Mouse (Mus musculus) embryonic facial prominence, embryonic 11.5 days (tissue): ENCODE measurements around the gene Lyar. TPM values are rescaled to one million over a fixed set of nuclear protein-coding genes. Genes with fewer than 3 reads are reported as not detected.

ENCODE experiments used
- ATAC-seq: fragments of 200-750 bp; cut with Nextera tagmentation; replicated peaks from 2 replicates; pipeline ENCODE4 v1.8.0; 2017; ENCODE audit warnings: low read depth; ENCODE audit not compliant: insufficient number of reproducible peaks, low FRiP score, low TSS enrichment
- DNase-seq: peaks from one replicate; pipeline ENCODE4 v3.0.0-alpha.2; 2015; ENCODE audit warnings: low spot score
- H3K27ac ChIP-seq: fragments of 300-500 bp; sonication (generic); replicated peaks from 2 replicates; pipeline ENCODE4 v1.5.1; 2014; ENCODE audit warnings: mild to moderate bottlenecking, low read depth, low read length, control low read depth
- H3K27me3 ChIP-seq: fragments of 300-500 bp; sonication (generic); 2 replicates; pipeline ENCODE4 v1.6.1; 2014; ENCODE audit warnings: mild to moderate bottlenecking, low read length, moderate library complexity, mixed read lengths; ENCODE audit not compliant: control insufficient read depth, insufficient read depth
- H3K36me3 ChIP-seq: fragments of 300-500 bp; sonication (generic); replicated peaks from 2 replicates; pipeline ENCODE4 v1.6.1; 2014; ENCODE audit warnings: low read depth, mild to moderate bottlenecking, low read length, moderate library complexity, mixed read lengths; ENCODE audit not compliant: control insufficient read depth, insufficient read depth
- H3K4me1 ChIP-seq: fragments of 300-500 bp; sonication (generic); 2 replicates; pipeline ENCODE4 v1.6.1; 2014; ENCODE audit warnings: low read length, mixed read lengths; ENCODE audit not compliant: control insufficient read depth, insufficient read depth
- H3K4me2 ChIP-seq: fragments of 300-500 bp; sonication (generic); 2 replicates; pipeline ENCODE4 v1.6.1; 2014; ENCODE audit warnings: low read depth, mild to moderate bottlenecking, control low read depth, low read length, moderate library complexity
- H3K4me3 ChIP-seq: fragments of 300-500 bp; sonication (generic); 2 replicates; pipeline ENCODE4 v1.5.1; 2014; ENCODE audit warnings: low read depth, low read length, control low read depth
- H3K9ac ChIP-seq: fragments of 300-500 bp; sonication (generic); replicated peaks from 2 replicates; pipeline ENCODE4 v1.6.1; 2014; ENCODE audit warnings: mild to moderate bottlenecking, control low read depth, low read length
- H3K9me3 ChIP-seq: fragments of 300-500 bp; sonication (generic); replicated peaks from 2 replicates; pipeline ENCODE4 v1.6.1; 2016; ENCODE audit warnings: mild to moderate bottlenecking, low read length, inconsistent platforms, mixed read lengths; ENCODE audit not compliant: control insufficient read depth
- WGBS: fragments of 180-500 bp; shearing (Covaris S2); extraction: QIAGEN DNeasy Blood & Tissue Kit; methylation state at CpG from one replicate; pipeline ENCODE4 v1.1.7; 2014; 5-methylcytosine and 5-hydroxymethylcytosine counted together
- polyA plus RNA-seq: library from polyadenylated mRNA; unstranded; fragments of >200 nt; fragmentation: Nextera tagmentation; extraction: Ambion mirVana; gene quantifications from 2 replicates; pipeline ENCODE4 v1.2.1, GENCODE M21; 2014

The Lyar gene
- polyA plus RNA-seq, 1 experiment from 2014 or later: 164 TPM

DNA sequence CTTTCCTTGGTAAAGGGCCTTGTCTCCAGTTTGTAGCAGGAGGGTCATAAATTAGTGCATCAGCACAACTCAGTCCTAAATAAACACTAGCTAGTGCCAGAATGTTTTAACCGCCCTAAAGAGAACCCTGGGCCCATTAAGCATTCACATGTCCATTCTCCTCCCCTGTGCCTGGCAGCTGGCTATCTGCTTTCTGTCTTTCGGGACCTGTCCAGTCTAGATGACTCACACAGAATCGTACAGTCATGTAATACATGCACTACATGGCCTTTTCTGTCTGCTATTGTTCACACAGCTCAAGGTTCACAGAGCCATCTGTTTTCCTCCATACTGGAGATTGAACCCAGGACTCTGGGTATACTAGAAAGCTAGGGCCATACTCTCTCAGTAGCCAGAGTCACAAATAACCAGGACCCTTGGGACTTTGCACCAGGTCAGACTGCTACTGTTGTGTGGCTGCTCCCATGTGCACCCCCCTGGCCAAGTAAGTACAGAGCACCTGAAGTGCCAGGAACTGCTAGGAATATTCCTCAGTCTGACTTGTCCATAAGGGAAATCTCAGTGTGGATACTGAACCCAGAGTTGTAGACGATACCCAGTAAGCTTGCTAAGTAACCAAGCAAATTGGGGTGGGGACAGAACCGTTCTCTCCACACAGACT, 23.3 kb upstream of the Lyar start:
- Histone ChIP-seq H3K4me3 (no peak overlapping the region), H3K27ac (no peak overlapping the region), H3K4me1 (no peaks in the 10 kb centered on the region), H3K9ac (no peak overlapping the region), H3K27me3 (no peaks in the 10 kb centered on the region), H3K4me2 (no peak overlapping the region), H3K36me3 (no peaks in the 10 kb centered on the region; the same call in 1 of the 2 replicates), H3K9me3 (no peaks in the 10 kb centered on the region)
- ATAC-seq (no peak), DNase-seq (no peak)
- 68% methylated on average over 5 of the region's 5 CpGs for WGBS

GRCm38 (mm10) chr5:38197482-38197823, 22.8 kb upstream of the Lyar start:
- no peaks in the 10 kb centered on the region; the same call in none of the 2 replicates for H3K36me3 ChIP-seq
- no peaks in the 10 kb centered on the region for H3K4me1 ChIP-seq
- no peaks in the 10 kb centered on the region for H3K27me3 ChIP-seq
- no peaks in the 10 kb centered on the region for H3K9me3 ChIP-seq
- H3K4me3 ChIP-seq: no peak overlapping the region
- no peak overlapping the region for H3K27ac ChIP-seq
- peak; percentile 89 for DNase-seq
- H3K9ac ChIP-seq: no peak overlapping the region
- WGBS: 21% methylated on average over 7 of the region's 7 CpGs
- ATAC-seq: 0 out of 2 replicates have a peak, but pooled peaks have one; percentile 17
- no peak overlapping the region for H3K4me2 ChIP-seq

GRCm38 (mm10) chr5:38199686-38200085, 20.6 kb upstream of the Lyar start:
- no peaks in the 10 kb centered on the region for H3K9me3 ChIP-seq
- H3K4me2 ChIP-seq: no peak overlapping the region
- no peak for ATAC-seq
- H3K9ac ChIP-seq: no peak overlapping the region
- DNase-seq: no peak
- peaks cover 7% of the 10 kb centered on the region for H3K36me3 ChIP-seq
- WGBS: 86% methylated on average over 2 of the region's 2 CpGs
- no peak overlapping the region for H3K27ac ChIP-seq
- H3K4me3 ChIP-seq: no peak overlapping the region
- no peaks in the 10 kb centered on the region for H3K27me3 ChIP-seq
- no peaks in the 10 kb centered on the region for H3K4me1 ChIP-seq

- DNase-seq (no peak), ATAC-seq (no peak)
- Histone ChIP-seq H3K27ac (no peak overlapping the region), H3K36me3 (peaks cover 7% of the 10 kb centered on the region), H3K4me3 (no peak overlapping the region), H3K27me3 (no peaks in the 10 kb centered on the region), H3K4me1 (no peaks in the 10 kb centered on the region), H3K9me3 (no peaks in the 10 kb centered on the region), H3K4me2 (no peak overlapping the region), H3K9ac (no peak overlapping the region)
- 85% methylated on average over 7 of the region's 7 CpGs for WGBS
Observed at GRCm38 (mm10) chr5:38205303-38205726, 15.0 kb upstream of the Lyar start.

DNA sequence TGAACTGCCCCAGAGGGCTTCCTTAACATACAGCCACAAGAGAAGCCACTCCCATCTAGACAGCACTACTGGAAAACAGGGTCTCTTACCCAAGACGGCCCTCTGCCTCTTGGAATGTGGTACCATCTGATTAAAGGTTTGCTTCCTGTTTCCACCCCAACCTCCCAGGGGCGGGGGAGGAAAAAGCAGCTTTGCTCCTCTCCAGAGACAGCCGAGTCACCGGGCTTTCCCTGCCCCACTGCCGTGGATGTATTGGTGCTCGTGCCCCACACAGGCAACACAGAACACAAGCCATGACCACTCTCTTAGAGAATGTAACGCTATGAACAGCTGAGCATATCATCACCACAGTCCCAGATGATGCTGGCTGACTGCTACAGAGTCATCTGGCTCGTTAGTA, 11.3 kb upstream of the Lyar start:
- Histone ChIP-seq H3K4me1 (no peaks in the 10 kb centered on the region), H3K4me2 (no peak overlapping the region), H3K27ac (no peak overlapping the region), H3K27me3 (no peaks in the 10 kb centered on the region), H3K9me3 (no peaks in the 10 kb centered on the region), H3K36me3 (peaks cover 5% of the 10 kb centered on the region; the same call in 1 of the 2 replicates), H3K9ac (no peak overlapping the region), H3K4me3 (no peak overlapping the region)
- ATAC-seq (no peak), DNase-seq (no peak)
- WGBS: 65% methylated on average over 8 of the region's 8 CpGs

DNA sequence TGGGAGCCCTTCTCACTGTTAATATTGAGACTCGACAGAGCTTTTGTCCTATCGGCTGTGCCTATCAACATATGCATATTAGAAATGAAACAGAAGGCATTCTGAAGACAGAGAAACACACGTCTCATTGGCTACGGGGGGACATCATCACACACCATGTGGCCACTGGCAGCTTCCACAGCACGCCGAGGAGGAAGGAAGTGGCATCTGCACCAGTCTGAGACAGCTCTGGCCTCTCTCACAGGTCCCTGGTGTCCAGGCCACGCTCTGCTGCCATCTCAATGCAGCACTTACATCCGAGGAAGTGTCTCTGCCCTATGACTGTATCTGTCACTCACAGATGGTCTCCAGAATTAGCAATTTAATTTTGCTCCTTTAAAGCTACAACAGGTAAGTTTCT, 8.6 kb upstream of the Lyar start:
- H3K9ac ChIP-seq: no peak overlapping the region
- no peak for DNase-seq
- no peaks in the 10 kb centered on the region for H3K9me3 ChIP-seq
- H3K4me3 ChIP-seq: no peak overlapping the region
- peaks cover 5% of the 10 kb centered on the region; the same call in 1 of the 2 replicates for H3K36me3 ChIP-seq
- ATAC-seq: no peak
- H3K27ac ChIP-seq: no peak overlapping the region
- H3K4me2 ChIP-seq: no peak overlapping the region
- H3K27me3 ChIP-seq: no peaks in the 10 kb centered on the region
- H3K4me1 ChIP-seq: no peaks in the 10 kb centered on the region
- WGBS: 86% methylated on average over 8 of the region's 8 CpGs

GRCm38 (mm10) chr5:38213009-38213408, 7.3 kb upstream of the Lyar start:
- no peak overlapping the region for H3K27ac ChIP-seq
- H3K4me1 ChIP-seq: no peaks in the 10 kb centered on the region
- 56% methylated on average over 6 of the region's 6 CpGs for WGBS
- no peak overlapping the region for H3K9ac ChIP-seq
- ATAC-seq: no peak
- H3K9me3 ChIP-seq: no peaks in the 10 kb centered on the region
- H3K4me3 ChIP-seq: no peak overlapping the region
- H3K4me2 ChIP-seq: no peak overlapping the region
- H3K27me3 ChIP-seq: no peaks in the 10 kb centered on the region
- H3K36me3 ChIP-seq: peaks cover 5% of the 10 kb centered on the region; the same call in 1 of the 2 replicates
- peak; percentile 29 for DNase-seq

DNA sequence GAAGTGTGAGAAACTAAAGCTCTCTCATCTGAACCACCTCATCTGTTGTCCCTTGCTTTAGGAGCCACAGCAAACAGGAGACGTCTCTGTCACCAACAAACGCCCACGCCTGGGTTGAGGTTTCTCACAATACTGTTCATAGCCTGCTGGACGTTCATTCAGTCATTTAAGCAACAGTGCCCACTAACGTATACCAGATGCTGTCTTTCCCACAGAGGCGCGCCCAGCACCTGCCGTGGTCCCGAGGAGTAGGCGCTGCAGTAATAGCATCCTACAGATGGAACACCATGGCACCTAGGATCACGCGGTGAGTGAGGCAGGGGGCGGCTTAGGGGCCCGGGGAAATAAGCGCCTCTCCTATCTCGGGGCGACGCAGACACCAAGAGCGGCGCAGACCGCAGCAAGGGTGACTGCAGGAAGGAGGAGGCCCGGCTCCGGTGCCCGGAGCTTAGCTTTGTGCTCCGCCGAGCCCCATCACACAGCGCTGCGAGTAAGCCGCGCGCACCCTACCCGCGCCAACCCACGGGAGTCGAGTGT, 431 bp upstream of the Lyar start:
- H3K27ac ChIP-seq: peak overlapping the region; percentile 41; the same call in 1 of the 2 replicates
- WGBS: under 1% methylated on average over 35 of the region's 35 CpGs
- peak; percentile 69 for ATAC-seq

More for the DNA sequence above, 431 bp upstream of the Lyar start:
- Histone ChIP-seq H3K36me3 (no peaks in the 10 kb centered on the region), H3K9me3 (no peaks in the 10 kb centered on the region), H3K4me1 (peaks cover 4% of the 10 kb centered on the region; the same call in 1 of the 2 replicates), H3K4me3 (peak overlapping the region; percentile 93), H3K27me3 (no peaks in the 10 kb centered on the region), H3K4me2 (peak overlapping the region; percentile 62), H3K9ac (peak overlapping the region; percentile 82)
- peak; percentile 47 for DNase-seq
